21 mouse cellular contexts compared by ENCODE assay signal in the genomic region with DNA sequence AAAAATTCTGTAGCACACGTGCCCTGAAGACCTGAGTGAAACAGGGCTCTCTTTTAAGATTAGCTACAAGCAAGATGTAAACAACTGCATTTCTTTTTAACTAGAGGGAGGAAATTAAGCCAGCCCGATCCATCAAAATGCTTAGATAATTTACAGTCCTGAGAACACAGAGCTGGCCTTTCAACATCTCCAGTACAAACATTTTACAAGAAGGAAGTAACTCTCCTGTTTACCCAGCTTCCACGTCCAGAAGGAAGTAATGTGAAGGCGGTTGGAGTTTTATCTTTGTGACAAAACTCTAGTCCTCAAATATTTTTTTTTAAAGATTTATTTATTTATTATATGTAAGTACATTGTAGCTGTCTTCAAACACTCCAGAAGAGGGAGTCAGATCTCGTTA. TPM values are rescaled to one million over a fixed set of nuclear protein-coding genes. Genes with fewer than 3 reads are reported as not detected.
"Had no signal": no experiment of that assay in that cellular context is flagged by ENCODE, and none has a peak within 500 bp of the region (broad histone marks: within the 10 kb centered on the region; RNA-seq: fewer than 3 reads in every experiment).

No protein-coding gene starts in this region.

- H3K36me3 ChIP-seq: stomach, embryonic 15.5 days had no signal

- H3K4me2 ChIP-seq: lung, embryonic 14.5 days; midbrain, embryonic 11.5 days; midbrain, embryonic 13.5 days; midbrain, embryonic 15.5 days; neural tube, embryonic 12.5 days; stomach, embryonic 15.5 days had no signal

- H3K27me3 ChIP-seq: midbrain, embryonic 13.5 days; midbrain, embryonic 15.5 days; neural tube, embryonic 12.5 days; stomach, embryonic 15.5 days had no signal

- H3K9ac ChIP-seq: lung, embryonic 14.5 days; midbrain, embryonic 13.5 days; midbrain, embryonic 15.5 days; neural tube, embryonic 12.5 days; stomach, embryonic 15.5 days had no signal

- ATAC-seq: midbrain, embryonic 13.5 days; midbrain, embryonic 15.5 days had no signal

- DNase-seq: lung, adult 18-20 months; lung, embryonic 14.5 days; lung, postnatal 10 days; lung, postnatal 4 days; right cerebral cortex, postnatal 14 days; thymus, adult 18-20 months; thymus, postnatal 14 days; thymus, postnatal 36 days had no signal

- H3K9me3 ChIP-seq: midbrain, embryonic 13.5 days; midbrain, embryonic 15.5 days; neural tube, embryonic 12.5 days; stomach, embryonic 15.5 days had no signal

- H3K27ac ChIP-seq: midbrain, embryonic 13.5 days; midbrain, embryonic 15.5 days; neural tube, embryonic 12.5 days; stomach, embryonic 15.5 days had no signal

- H3K4me3 ChIP-seq: midbrain, embryonic 13.5 days; midbrain, embryonic 15.5 days; neural tube, embryonic 12.5 days; stomach, embryonic 15.5 days had no signal

- H3K4me1 ChIP-seq: midbrain, embryonic 13.5 days; midbrain, embryonic 15.5 days; neural tube, embryonic 12.5 days; stomach, embryonic 15.5 days had no signal

RNA-seq across cellular contexts. Expression of a gene that starts 59.0 kb away (rescaled TPM):
- total RNA-seq: megakaryocyte, adult 5-6 weeks; midbrain, postnatal 0 days; monocyte, adult 5-6 weeks; neutrophil, adult 5-6 weeks had no signal
- polyA plus RNA-seq: lung, embryonic 14.5 days; lung, embryonic 16.5 days; midbrain, embryonic 11.5 days; midbrain, embryonic 13.5 days; midbrain, embryonic 15.5 days; midbrain, postnatal 0 days; neural tube, embryonic 12.5 days; neural tube, embryonic 14.5 days; spleen, adult 2 months; stomach, embryonic 15.5 days; thymus, postnatal 0 days had no signal
